Mouse (Mus musculus) heart, adult 18-20 months (tissue): ENCODE measurements around the gene AL731706.1. TPM values are rescaled to one million over a fixed set of nuclear protein-coding genes. Genes with fewer than 3 reads are reported as not detected.
"Not testable (repeated sequence)": the region's sequence is repeated elsewhere in the genome, so short reads cannot be mapped to it uniquely, and the experiment has no call there.

ENCODE experiments used
- DNase-seq, 2 experiments: peaks; one replicate each; pipeline ENCODE4 v3.0.0; 2021 to 2022; ENCODE audit warnings: mixed read lengths in 1 of 2
- long read RNA-seq, 2 experiments: library from polyadenylated mRNA; stranded (forward); transcript quantifications; one replicate each; pipeline ENCODE4 v2.0.0; 2021
- total RNA-seq, 2 experiments: library from RNA; stranded (reverse); gene quantifications; 2 replicates each; pipeline ENCODE4 v1.2.3; 2021

The AL731706.1 gene
- 10 to 100 TPM; 38.3 to 42.7 TPM for total RNA-seq
- long read RNA-seq, experiment 1, transcript AL731706.1-201 (3 exons, 944 nt): major isoform, 108 of 110 reads
- long read RNA-seq, experiment 1, partial matches to known transcripts: 1 of 110 reads
- long read RNA-seq, experiment 1, other reads (novel, unspliced or antisense): 1 of 110 reads
- long read RNA-seq, experiment 2, transcript AL731706.1-201 (3 exons, 944 nt): major isoform, 51 of 51 reads
- long read RNA-seq, experiment 2, partial matches to known transcripts: 0 of 51 reads
- long read RNA-seq, experiment 2, other reads (novel, unspliced or antisense): 0 of 51 reads

- peak; percentile 100 for DNase-seq
Observed at GRCm38 (mm10) chr2:136891068-136891950, at the start of gene AL731706.1, which contains the start of the genes Slx4ip and Mkks. Gene AL731706.1 (minus strand): TSS chr2:136891389. Gene Slx4ip (plus strand): TSS chr2:136891218. Gene Mkks (minus strand): TSS chr2:136891389.

- no peak for DNase-seq
Observed at GRCm38 (mm10) chr2:136938249-136938648, 47.1 kb upstream of the AL731706.1 start.

GRCm38 (mm10) chr2:136936391-136937288 is 45.5 kb upstream of the AL731706.1 start:
- no peak for DNase-seq

- DNase-seq: peak; percentile 28 to 54
Observed at GRCm38 (mm10) chr2:136921003-136921408, 29.8 kb upstream of the AL731706.1 start.

- DNase-seq: no peak
Observed at GRCm38 (mm10) chr2:136920257-136920993, 29.2 kb upstream of the AL731706.1 start.

- DNase-seq: no peak
Observed at GRCm38 (mm10) chr2:136919433-136919832, 28.2 kb upstream of the AL731706.1 start.

- peak in 1 of 2 experiments; percentile 30 for DNase-seq
Observed at GRCm38 (mm10) chr2:136914334-136914902, 23.2 kb upstream of the AL731706.1 start.

- no peak for DNase-seq
Observed at GRCm38 (mm10) chr2:136913021-136913420, 21.8 kb upstream of the AL731706.1 start.

- DNase-seq: peak; percentile 27 to 29
Observed at GRCm38 (mm10) chr2:136911958-136912411, 20.8 kb upstream of the AL731706.1 start.

GRCm38 (mm10) chr2:136909298-136909697 is 18.1 kb upstream of the AL731706.1 start:
- no peak for DNase-seq

GRCm38 (mm10) chr2:136908596-136908995 is 17.4 kb upstream of the AL731706.1 start:
- DNase-seq: no peak

- DNase-seq: no peak
Observed at GRCm38 (mm10) chr2:136896131-136896530, 4.9 kb upstream of the AL731706.1 start.

GRCm38 (mm10) chr2:136894494-136894893 is 3.3 kb upstream of the AL731706.1 start:
- no peak for DNase-seq

- peak; percentile 98 for DNase-seq
Observed at GRCm38 (mm10) chr2:136891951-136892371, 772 bp upstream of the AL731706.1 start.

GRCm38 (mm10) chr2:136890716-136891067 is 497 bp downstream of the AL731706.1 start:
- not testable (repeated sequence) for DNase-seq

- peak; percentile 11 to 68 for DNase-seq
Observed at GRCm38 (mm10) chr2:136886846-136887245, 4.3 kb downstream of the AL731706.1 start.

- DNase-seq: no peak
Observed at GRCm38 (mm10) chr2:136885579-136885978, 5.6 kb downstream of the AL731706.1 start, which contains the start of gene AL731706.2. Gene AL731706.2 (minus strand): TSS chr2:136885679.

GRCm38 (mm10) chr2:136854543-136855388 is 36.4 kb downstream of the AL731706.1 start:
- no peak for DNase-seq

- DNase-seq: no peak
Observed at GRCm38 (mm10) chr2:136850366-136850765, 40.8 kb downstream of the AL731706.1 start.

- DNase-seq: peak; percentile 23 to 48
Observed at GRCm38 (mm10) chr2:136837994-136838393, 53.2 kb downstream of the AL731706.1 start.
